Mouse (Mus musculus) stomach, embryonic 14.5 days (tissue): ENCODE results near the gene Gpr12. TPM values are rescaled to one million over a fixed set of nuclear protein-coding genes. Genes with fewer than 3 reads are reported as not detected.
"Not testable (repeated sequence)": the region's sequence is repeated elsewhere in the genome, so short reads cannot be mapped to it uniquely, and the experiment has no call there.

Source experiments
- ATAC-seq: fragments of 200-750 bp; cut with Nextera tagmentation; 2 replicates; pipeline ENCODE4 v1.8.0; 2017; ENCODE audit warnings: low read depth, moderate TSS enrichment; ENCODE audit not compliant: insufficient number of reproducible peaks, insufficient read depth, low FRiP score
- H3K27ac ChIP-seq: fragments of 300-500 bp; sonication (generic); 2 replicates; pipeline ENCODE4 v1.5.1; 2014; ENCODE audit warnings: mild to moderate bottlenecking, low read length, moderate library complexity, mixed read lengths
- H3K27me3 ChIP-seq: fragments of 300-500 bp; sonication (generic); 2 replicates; pipeline ENCODE4 v1.6.1; 2014; ENCODE audit warnings: low read length, control low read depth, mixed read lengths; ENCODE audit not compliant: control insufficient read depth, insufficient read depth
- H3K36me3 ChIP-seq: fragments of 300-500 bp; sonication (generic); 2 replicates; pipeline ENCODE4 v1.6.1; 2014; ENCODE audit warnings: mild to moderate bottlenecking, control low read depth, low read length, moderate library complexity, mixed read lengths; ENCODE audit not compliant: control insufficient read depth, insufficient read depth
- H3K4me1 ChIP-seq: fragments of 300-500 bp; sonication (generic); 2 replicates; pipeline ENCODE4 v1.6.1; 2014; ENCODE audit warnings: low read length, control low read depth, mixed read lengths; ENCODE audit not compliant: control insufficient read depth, insufficient read depth
- H3K4me2 ChIP-seq: fragments of 300-500 bp; sonication (generic); replicated peaks from 2 replicates; pipeline ENCODE4 v1.6.1; 2014; ENCODE audit warnings: low read depth, low read length, control low read depth
- H3K4me3 ChIP-seq: fragments of 300-500 bp; sonication (generic); 2 replicates; pipeline ENCODE4 v1.5.1; 2014; ENCODE audit warnings: low read depth, low read length, control low read depth
- H3K9ac ChIP-seq: fragments of 300-500 bp; sonication (generic); replicated peaks from 2 replicates; pipeline ENCODE4 v1.6.1; 2014; ENCODE audit warnings: low read depth, mild to moderate bottlenecking, control low read depth, low read length, moderate library complexity, mixed read lengths
- H3K9me3 ChIP-seq: fragments of 300-500 bp; sonication (generic); 2 replicates; pipeline ENCODE4 v1.6.1; 2016; ENCODE audit warnings: low read depth, low read length, control low read depth; ENCODE audit not compliant: control insufficient read depth
- WGBS: fragments of 180-500 bp; shearing (Covaris S2); extraction: QIAGEN DNeasy Blood & Tissue Kit; methylation state at CpG from one replicate; pipeline ENCODE4 v1.1.7; 2014; 5-methylcytosine and 5-hydroxymethylcytosine counted together
- polyA plus RNA-seq: library from polyadenylated mRNA; unstranded; fragments of >200 nt; fragmentation: Nextera tagmentation; extraction: Ambion mirVana; gene quantifications from 2 replicates; pipeline ENCODE4 v1.2.1, GENCODE M21; 2014

Gene Gpr12
- polyA plus RNA-seq, 1 experiment from 2014 or later, result not detected

DNA sequence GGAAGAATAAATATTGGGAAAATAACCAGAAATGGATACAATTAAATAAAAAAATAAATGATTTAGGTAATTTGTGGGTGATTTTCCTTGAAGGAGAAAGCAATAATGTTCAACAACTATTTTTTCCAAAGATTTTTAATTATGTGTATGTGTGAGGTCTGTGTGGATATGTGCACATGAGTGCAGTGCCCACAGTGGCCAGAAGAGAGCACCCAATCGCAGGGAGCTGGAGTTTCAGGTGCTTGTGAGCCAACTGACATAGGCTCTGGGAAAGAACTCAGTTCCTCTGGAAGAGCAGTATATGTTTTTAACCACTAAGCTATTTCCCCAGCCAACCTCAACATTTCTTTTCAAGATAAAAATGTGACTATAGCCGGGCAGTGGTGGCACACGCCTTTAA lies 8.4 kb downstream of the Gpr12 start:
- Histone ChIP-seq H3K4me3 (no peak overlapping the region), H3K9me3 (no peaks in the 10 kb centered on the region), H3K4me2 (no peak overlapping the region), H3K27ac (no peak overlapping the region), H3K4me1 (no peaks in the 10 kb centered on the region), H3K9ac (no peak overlapping the region), H3K36me3 (no peaks in the 10 kb centered on the region), H3K27me3 (no peaks in the 10 kb centered on the region)
- WGBS, result 92% methylated on average over 3 of the region's 3 CpGs
- ATAC-seq, result no peak

DNA sequence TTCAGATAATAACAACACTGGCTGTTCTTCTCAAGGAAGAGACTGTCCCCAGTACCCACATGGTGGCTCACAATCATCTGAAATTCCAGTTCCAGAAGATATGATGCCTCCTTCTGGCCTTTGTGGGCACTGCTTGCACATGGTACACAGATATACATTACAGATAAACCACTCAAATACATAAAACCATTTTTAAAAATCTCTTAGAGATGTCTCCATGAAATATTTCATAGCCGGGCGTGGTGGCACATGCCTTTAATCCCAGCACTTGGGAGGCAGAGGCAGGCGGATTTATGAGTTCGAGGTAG lies 12.3 kb downstream of the Gpr12 start:
- not testable (repeated sequence) for H3K4me3 ChIP-seq, H3K9ac ChIP-seq, ATAC-seq, H3K9me3 ChIP-seq, H3K27ac ChIP-seq, H3K27me3 ChIP-seq, H3K4me2 ChIP-seq, H3K36me3 ChIP-seq, H3K4me1 ChIP-seq
- WGBS, result 92% methylated on average over 4 of the region's 4 CpGs

DNA sequence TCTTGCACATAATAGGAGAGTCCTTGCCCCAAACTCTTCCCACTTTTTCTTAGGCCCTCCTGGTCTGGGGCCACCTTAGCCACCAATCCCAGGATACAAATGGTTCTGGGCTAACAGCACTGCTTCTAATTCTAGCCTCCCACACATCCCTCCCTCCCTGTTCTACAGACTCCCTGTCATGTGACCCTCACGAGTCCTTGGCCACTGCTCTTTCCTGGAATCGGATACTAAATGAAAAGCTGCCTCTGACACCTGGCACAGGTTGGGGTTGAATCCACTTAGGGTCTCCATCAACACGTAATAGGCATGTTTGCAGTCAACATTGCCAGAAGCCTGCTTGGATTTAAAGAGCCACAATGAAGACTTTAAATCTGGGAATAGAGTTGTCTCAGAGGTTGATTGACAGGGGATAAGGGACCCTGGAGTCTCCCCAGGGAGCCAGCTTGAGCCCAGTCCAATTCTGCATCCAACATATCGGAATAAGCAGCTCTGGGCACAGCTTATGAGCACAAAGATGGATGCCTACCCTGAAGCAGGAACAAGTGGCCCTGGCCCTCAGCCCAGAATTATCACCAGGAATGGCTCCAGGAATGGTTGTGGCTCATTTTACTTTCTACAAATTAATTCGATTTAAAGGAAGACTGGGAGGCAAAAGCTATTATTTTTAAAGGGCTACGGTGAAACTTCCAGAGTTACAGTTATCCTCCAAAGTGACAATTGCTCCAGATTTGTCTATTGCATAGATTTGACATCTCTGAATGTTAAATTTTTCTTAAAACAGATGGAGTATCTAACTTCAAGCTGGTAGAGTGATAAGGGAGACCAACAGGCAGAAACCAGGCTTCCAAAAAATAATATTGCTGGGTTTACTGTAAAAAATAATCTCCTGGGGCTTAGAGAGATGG lies 13.0 kb downstream of the Gpr12 start:
- not testable (repeated sequence) for H3K36me3 ChIP-seq, ATAC-seq, H3K9ac ChIP-seq, H3K9me3 ChIP-seq, H3K4me1 ChIP-seq, H3K27ac ChIP-seq, H3K4me2 ChIP-seq, H3K27me3 ChIP-seq, H3K4me3 ChIP-seq
- WGBS, result 68% methylated on average over 6 of the region's 6 CpGs

DNA sequence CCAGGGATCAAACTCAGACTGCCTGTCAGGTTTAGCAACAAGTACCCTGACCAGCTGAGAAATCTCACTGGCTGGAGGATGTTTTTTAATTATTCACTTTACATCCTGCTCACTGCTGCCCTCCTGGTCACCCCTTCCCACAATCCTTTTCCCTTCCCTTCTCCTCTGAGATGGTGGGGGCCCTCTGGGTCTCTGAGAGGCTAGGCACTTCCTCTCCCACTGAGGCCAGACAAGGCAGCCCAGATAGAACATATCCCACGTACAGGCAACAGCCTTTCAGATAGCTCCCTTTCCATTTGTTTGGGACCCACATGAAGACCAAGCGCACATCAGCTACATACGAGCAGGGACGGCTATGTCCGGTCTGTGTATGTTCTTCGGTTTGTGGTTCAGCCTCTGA lies 14.9 kb downstream of the Gpr12 start:
- H3K4me3 ChIP-seq, H3K36me3 ChIP-seq, H3K9ac ChIP-seq, H3K9me3 ChIP-seq, H3K4me1 ChIP-seq, H3K27ac ChIP-seq, H3K4me2 ChIP-seq, ATAC-seq, H3K27me3 ChIP-seq: not testable (repeated sequence)
- WGBS, result 77% methylated on average over 6 of the region's 6 CpGs

DNA sequence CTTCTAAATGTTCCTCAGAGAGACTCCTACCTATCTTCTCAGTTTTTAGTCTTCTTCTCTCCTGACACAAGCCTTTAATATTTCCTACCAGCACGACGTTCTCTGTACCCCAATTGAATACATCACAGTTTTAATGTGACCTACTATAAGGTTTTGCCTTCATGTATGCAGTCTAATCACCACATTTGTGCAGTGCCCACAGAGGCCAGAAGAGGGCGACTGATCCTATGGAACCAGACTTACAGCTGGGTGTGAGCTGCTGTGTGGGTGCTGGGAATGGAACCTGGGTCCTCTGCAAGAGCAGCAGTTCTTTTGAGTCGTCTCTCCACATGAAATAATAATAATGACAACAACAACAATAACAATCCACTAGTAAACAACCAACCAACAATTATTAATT lies 18.0 kb downstream of the Gpr12 start:
- no peak for ATAC-seq
- H3K36me3 ChIP-seq, result no peaks in the 10 kb centered on the region
- no peak overlapping the region for H3K4me2 ChIP-seq
- H3K4me1 ChIP-seq, result no peaks in the 10 kb centered on the region
- no peak overlapping the region for H3K27ac ChIP-seq
- no peaks in the 10 kb centered on the region for H3K9me3 ChIP-seq
- H3K9ac ChIP-seq, result no peak overlapping the region
- H3K4me3 ChIP-seq, result no peak overlapping the region
- H3K27me3 ChIP-seq, result no peaks in the 10 kb centered on the region
- WGBS, result 60% methylated on average over 4 of the region's 4 CpGs

DNA sequence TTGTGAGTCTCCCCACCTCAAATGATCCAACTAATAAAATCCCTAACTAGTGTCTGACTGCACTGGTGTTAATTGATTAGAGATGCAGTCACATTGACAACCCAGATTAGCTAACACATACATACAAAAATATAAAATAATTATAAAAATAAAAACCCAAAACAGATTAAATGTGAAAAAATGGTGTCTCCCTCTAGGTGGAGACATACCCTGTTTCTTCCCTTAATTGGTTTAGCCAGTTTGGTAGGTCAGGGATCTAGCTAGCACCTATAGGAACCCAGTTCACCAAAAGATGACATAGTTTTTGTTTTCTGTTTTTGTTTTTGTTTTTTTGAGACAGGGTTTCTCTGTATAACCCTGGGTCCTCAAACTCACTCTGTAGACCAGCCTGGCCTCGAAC lies 20.8 kb downstream of the Gpr12 start:
- H3K27me3 ChIP-seq, result no peaks in the 10 kb centered on the region
- no peak overlapping the region for H3K9ac ChIP-seq
- WGBS, result 77% methylated on average over 1 of the region's 1 CpGs
- H3K36me3 ChIP-seq, result no peaks in the 10 kb centered on the region
- H3K27ac ChIP-seq, result no peak overlapping the region
- H3K4me2 ChIP-seq, result no peak overlapping the region
- no peaks in the 10 kb centered on the region for H3K9me3 ChIP-seq
- no peak for ATAC-seq
- H3K4me1 ChIP-seq, result no peaks in the 10 kb centered on the region
- no peak overlapping the region for H3K4me3 ChIP-seq

DNA sequence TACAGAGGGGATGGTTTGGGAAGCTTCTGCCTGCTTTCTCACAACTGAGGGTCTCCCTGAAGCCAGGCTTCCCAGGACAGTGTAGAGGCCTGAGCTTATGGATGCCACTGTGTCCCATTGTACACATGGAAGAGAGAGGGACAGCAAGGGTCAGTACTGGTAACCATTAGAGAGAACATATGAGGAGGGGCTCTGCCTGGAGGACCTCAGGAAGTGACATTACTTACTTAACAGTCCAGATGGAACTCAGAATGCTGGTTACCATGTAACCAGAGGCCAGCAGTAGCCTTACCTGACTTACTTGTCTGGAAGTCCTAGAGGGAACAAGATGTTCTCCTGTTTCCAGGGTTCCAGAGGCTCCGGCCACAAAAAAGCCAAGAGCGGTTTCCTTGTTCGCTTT lies 29.2 kb downstream of the Gpr12 start, which contains the start of gene Gm3415:
Gene Gm3415 (plus strand): TSS at position 301 of the 400 bp plus-strand sequence.
- H3K4me1 ChIP-seq, H3K36me3 ChIP-seq, H3K27ac ChIP-seq, H3K9ac ChIP-seq, H3K4me3 ChIP-seq, ATAC-seq, H3K9me3 ChIP-seq, H3K4me2 ChIP-seq, H3K27me3 ChIP-seq: not testable (repeated sequence)
- no CpG with 5 or more reads among the region's 3 CpGs for WGBS

DNA sequence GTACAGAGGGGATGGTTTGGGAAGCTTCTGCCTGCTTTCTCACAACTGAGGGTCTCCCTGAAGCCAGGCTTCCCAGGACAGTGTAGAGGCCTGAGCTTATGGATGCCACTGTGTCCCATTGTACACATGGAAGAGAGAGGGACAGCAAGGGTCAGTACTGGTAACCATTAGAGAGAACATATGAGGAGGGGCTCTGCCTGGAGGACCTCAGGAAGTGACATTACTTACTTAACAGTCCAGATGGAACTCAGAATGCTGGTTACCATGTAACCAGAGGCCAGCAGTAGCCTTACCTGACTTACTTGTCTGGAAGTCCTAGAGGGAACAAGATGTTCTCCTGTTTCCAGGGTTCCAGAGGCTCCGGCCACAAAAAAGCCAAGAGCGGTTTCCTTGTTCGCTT lies 47.7 kb downstream of the Gpr12 start, which contains the start of gene Gm3409:
Gene Gm3409 (plus strand): TSS at position 301 of the 400 bp plus-strand sequence.
- not testable (repeated sequence) for H3K9ac ChIP-seq, H3K27me3 ChIP-seq, H3K4me2 ChIP-seq, H3K36me3 ChIP-seq, H3K9me3 ChIP-seq, H3K27ac ChIP-seq, ATAC-seq, H3K4me3 ChIP-seq, H3K4me1 ChIP-seq
- 100% methylated on average over 2 of the region's 3 CpGs for WGBS
